In the genomic region with DNA sequence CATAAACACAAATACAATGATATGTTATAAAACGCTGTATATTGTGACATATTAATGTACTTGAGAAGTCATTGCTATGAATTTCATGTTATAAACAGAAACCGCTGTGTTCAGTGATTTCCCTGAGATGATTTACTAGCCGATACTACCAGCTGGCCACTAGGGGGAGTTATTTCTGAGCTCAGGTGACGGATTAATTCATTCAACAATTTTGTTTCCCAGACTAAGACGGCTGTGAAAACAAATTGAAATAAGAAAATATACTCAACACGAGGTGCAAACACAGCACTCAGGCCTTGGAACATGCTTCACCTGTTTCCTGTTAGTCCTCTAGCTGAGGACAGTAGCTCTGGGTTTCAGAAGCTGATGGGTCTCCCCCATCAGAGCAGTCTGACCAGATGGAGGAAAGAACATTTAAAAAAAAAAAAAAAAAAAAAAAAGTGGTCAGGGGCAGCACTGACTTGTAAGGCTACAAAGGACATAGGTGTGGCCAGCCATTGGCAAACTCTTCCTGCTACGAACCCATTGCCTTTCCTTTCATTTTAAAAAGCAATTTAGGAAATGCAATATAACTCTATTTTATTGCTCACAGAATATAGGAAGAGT, we compare ENCODE assay signal across 12 mouse cellular contexts. TPM values are rescaled to one million over a fixed set of nuclear protein-coding genes. Genes with fewer than 3 reads are reported as not detected.
DNase-seq lines count a peak whose midpoint lies in the region; ATAC-seq and TF ChIP-seq lines count a peak whose summit lies in the region.
"Had no signal": no experiment of that assay in that cellular context is flagged by ENCODE, and none has a peak within 500 bp of the region (broad histone marks: within the 10 kb centered on the region; RNA-seq: fewer than 3 reads in every experiment).

No protein-coding gene starts in this region.

- 23% methylated on average over 7 of the region's 7 CpGs for WGBS in midbrain, embryonic 14.5 days
- 22% methylated on average over 7 of the region's 7 CpGs for WGBS in midbrain, embryonic 11.5 days

- H3K27ac ChIP-seq in gastrocnemius, adult 2 months, result no peak overlapping the region
- no peak overlapping the region for H3K27ac ChIP-seq in midbrain, embryonic 14.5 days (replicated peaks; ENCODE audit: low read depth, low read length)
- no peak overlapping the region for H3K27ac ChIP-seq in midbrain, embryonic 11.5 days (ENCODE audit: low read depth, low read length)
- H3K27ac ChIP-seq: stomach, embryonic 15.5 days had no signal

- no peaks in the 10 kb centered on the region for H3K27me3 ChIP-seq in midbrain, embryonic 14.5 days (ENCODE audit: control insufficient read depth, insufficient read depth, low read length)
- no peaks in the 10 kb centered on the region for H3K27me3 ChIP-seq in midbrain, embryonic 11.5 days (ENCODE audit: control insufficient read depth, insufficient read depth, low read length)
- H3K27me3 ChIP-seq: stomach, embryonic 15.5 days had no signal

- TF ChIP-seq CTCF in gastrocnemius, adult 2 months (IDR thresholded peaks at IDR 0.05), result peak; percentile 64

- no peak overlapping the region for H3K4me2 ChIP-seq in midbrain, embryonic 14.5 days (ENCODE audit: low read length)
- H3K4me2 ChIP-seq in midbrain, embryonic 11.5 days, result no peak overlapping the region
- H3K4me2 ChIP-seq: stomach, embryonic 15.5 days had no signal

- H3K4me3 ChIP-seq in gastrocnemius, adult 2 months, result no peak overlapping the region
- H3K4me3 ChIP-seq in midbrain, embryonic 14.5 days (replicated peaks; ENCODE audit: low read depth, low read length), result no peak overlapping the region
- no peak overlapping the region for H3K4me3 ChIP-seq in midbrain, embryonic 11.5 days (ENCODE audit: low read depth, low read length)
- H3K4me3 ChIP-seq: stomach, embryonic 15.5 days had no signal

- no peak for DNase-seq in gastrocnemius, adult 2 months
- DNase-seq in gastrocnemius, postnatal 4 days (ENCODE audit: low spot score in 2 of 2), result no peak
- DNase-seq in midbrain, embryonic 14.5 days, result peak; percentile 67
- DNase-seq in midbrain, embryonic 11.5 days (ENCODE audit: low spot score, missing footprints), result no peak
- peak; percentile 45 for DNase-seq in retina, postnatal 1 day
- DNase-seq in testis, postnatal 10 days (ENCODE audit: low spot score), result no peak
- DNase-seq in adrenal gland, postnatal 4 days (ENCODE audit: low spot score in 2 of 2), result no peak
- DNase-seq: lung, postnatal 4 days had no signal

- intact Hi-C loops in gastrocnemius, adult 2 months (cut with DNase I), result no loop called here

- no peaks in the 10 kb centered on the region for H3K9me3 ChIP-seq in midbrain, embryonic 14.5 days (ENCODE audit: control insufficient read depth, low read length)
- H3K9me3 ChIP-seq in midbrain, embryonic 11.5 days (ENCODE audit: control insufficient read depth, low read length), result no peaks in the 10 kb centered on the region
- H3K9me3 ChIP-seq: stomach, embryonic 15.5 days had no signal

- no peak overlapping the region for H3K9ac ChIP-seq in midbrain, embryonic 14.5 days (replicated peaks; ENCODE audit: low read length)
- H3K9ac ChIP-seq in midbrain, embryonic 11.5 days (ENCODE audit: low read length), result no peak overlapping the region
- H3K9ac ChIP-seq: stomach, embryonic 15.5 days had no signal

- no peaks in the 10 kb centered on the region for H3K36me3 ChIP-seq in midbrain, embryonic 14.5 days (ENCODE audit: control insufficient read depth, insufficient read depth, low read length)
- no peaks in the 10 kb centered on the region for H3K36me3 ChIP-seq in midbrain, embryonic 11.5 days (ENCODE audit: control insufficient read depth, insufficient read depth, low read length)
- H3K36me3 ChIP-seq: stomach, embryonic 15.5 days had no signal

- ATAC-seq in midbrain, embryonic 14.5 days (ENCODE audit: low FRiP score, low TSS enrichment), result no peak
- no peak for ATAC-seq in midbrain, embryonic 11.5 days (ENCODE audit: low FRiP score)
- peak; percentile 76; the same call in 1 of the 2 replicates for ATAC-seq in common myeloid progenitor, adult 5-6 weeks (replicated peaks; ENCODE audit: low read depth, poor library complexity, severe bottlenecking)

- no peaks in the 10 kb centered on the region for H3K4me1 ChIP-seq in midbrain, embryonic 14.5 days (ENCODE audit: control insufficient read depth, insufficient read depth, low read length)
- H3K4me1 ChIP-seq in midbrain, embryonic 11.5 days (ENCODE audit: control insufficient read depth, insufficient read depth, low read length), result no peaks in the 10 kb centered on the region
- H3K4me1 ChIP-seq: stomach, embryonic 15.5 days had no signal

RNA-seq across cellular contexts. Expression of gene Wee2, which starts 15.7 kb away (rescaled TPM):
- total RNA-seq in gastrocnemius, adult 2 months (2021), result not detected
- not detected for total RNA-seq in gastrocnemius, postnatal 4 days (2021)
- polyA plus RNA-seq in midbrain, embryonic 14.5 days (2014; fragmentation: Nextera tagmentation; extraction: Ambion mirVana), result 0.09 and 0.14 TPM in 2 replicates
- not detected in 2 replicates for polyA plus RNA-seq in midbrain, embryonic 11.5 days (2014; fragmentation: Nextera tagmentation; extraction: Ambion mirVana)
- not detected in 2 replicates for total RNA-seq in common myeloid progenitor, adult 5-6 weeks (2017)
- total RNA-seq in adrenal gland, postnatal 4 days (2021), result not detected
- total RNA-seq: heart, postnatal 25 days had no signal

RNA-seq across cellular contexts. Expression of gene Ssbp1, which starts 16.6 kb away (rescaled TPM):
- 10 to 100 TPM; 24.7 to 29.6 TPM for total RNA-seq in gastrocnemius, adult 2 months (2021)
- total RNA-seq in gastrocnemius, postnatal 4 days (2021), result 10 to 100 TPM; 35.7 to 41.4 TPM
- polyA plus RNA-seq in midbrain, embryonic 14.5 days (2014; fragmentation: Nextera tagmentation; extraction: Ambion mirVana), result 107 TPM in 2 replicates
- polyA plus RNA-seq in midbrain, embryonic 11.5 days (2014; fragmentation: Nextera tagmentation; extraction: Ambion mirVana), result 183 and 194 TPM in 2 replicates
- total RNA-seq in common myeloid progenitor, adult 5-6 weeks (2017), result 133 and 134 TPM in 2 replicates
- total RNA-seq in adrenal gland, postnatal 4 days (2021), result 10 to 100 TPM; 72.0 to 75.3 TPM

RNA-seq across cellular contexts. Expression of gene E330009J07Rik, which starts 18.6 kb away (rescaled TPM):
- 1 to 10 TPM in 1 of 2 experiments, under 1 TPM in 1; 0.98 to 1.2 TPM for total RNA-seq in gastrocnemius, adult 2 months (2021)
- 1 to 10 TPM; 3.9 to 5.4 TPM for total RNA-seq in gastrocnemius, postnatal 4 days (2021)
- polyA plus RNA-seq in midbrain, embryonic 14.5 days (2014; fragmentation: Nextera tagmentation; extraction: Ambion mirVana), result 13.7 and 14.7 TPM in 2 replicates
- polyA plus RNA-seq in midbrain, embryonic 11.5 days (2014; fragmentation: Nextera tagmentation; extraction: Ambion mirVana), result 13.1 and 15.8 TPM in 2 replicates
- 4.1 and 6.6 TPM in 2 replicates for total RNA-seq in common myeloid progenitor, adult 5-6 weeks (2017)
- total RNA-seq in adrenal gland, postnatal 4 days (2021), result 10 to 100 TPM; 18.2 to 20.2 TPM

RNA-seq across cellular contexts. Expression of gene Tas2r137, which starts 36.5 kb away (rescaled TPM):
- total RNA-seq in gastrocnemius, adult 2 months (2021), result not detected
- total RNA-seq in gastrocnemius, postnatal 4 days (2021), result not detected
- not detected in 2 replicates for polyA plus RNA-seq in midbrain, embryonic 14.5 days (2014; fragmentation: Nextera tagmentation; extraction: Ambion mirVana)
- 0.36 TPM in 1 of 2 replicates, not detected in the other for polyA plus RNA-seq in midbrain, embryonic 11.5 days (2014; fragmentation: Nextera tagmentation; extraction: Ambion mirVana)
- total RNA-seq in common myeloid progenitor, adult 5-6 weeks (2017), result not detected in 2 replicates
- not detected for total RNA-seq in adrenal gland, postnatal 4 days (2021)
- total RNA-seq: heart, postnatal 25 days; left cerebral cortex, adult 8-10 months had no signal
- polyA plus RNA-seq: stomach, embryonic 15.5 days had no signal

RNA-seq across cellular contexts. Expression of gene Tas2r108, which starts 38.8 kb away (rescaled TPM):
- not detected for total RNA-seq in gastrocnemius, adult 2 months (2021)
- not detected for total RNA-seq in gastrocnemius, postnatal 4 days (2021)
- 0.45 TPM in 1 of 2 replicates, not detected in the other for polyA plus RNA-seq in midbrain, embryonic 14.5 days (2014; fragmentation: Nextera tagmentation; extraction: Ambion mirVana)
- polyA plus RNA-seq in midbrain, embryonic 11.5 days (2014; fragmentation: Nextera tagmentation; extraction: Ambion mirVana), result 0.14 and 0.17 TPM in 2 replicates
- total RNA-seq in common myeloid progenitor, adult 5-6 weeks (2017), result not detected in 2 replicates
- total RNA-seq in adrenal gland, postnatal 4 days (2021), result not detected
- total RNA-seq: heart, postnatal 25 days; left cerebral cortex, adult 8-10 months had no signal
- polyA plus RNA-seq: stomach, embryonic 15.5 days had no signal

Comparison
In these comparisons a context has a peak if more than half of its experiments do, and no peak if none do; other contexts are left out.
1. DNase-seq: peak in midbrain, embryonic 14.5 days (single experiment) and retina, postnatal 1 day (single experiment); none in gastrocnemius, adult 2 months (single experiment), gastrocnemius, postnatal 4 days (0 of 2), midbrain, embryonic 11.5 days (single experiment), testis, postnatal 10 days (single experiment) and adrenal gland, postnatal 4 days (0 of 2).